Mouse (Mus musculus): Measurements from ENCODE around the gene Slc36a2. TPM values are rescaled to one million over a fixed set of nuclear protein-coding genes. Genes with fewer than 3 reads are reported as not detected.

The Slc36a2 gene
- polyA plus RNA-seq (2012), result not detected in 2 replicates

DNA sequence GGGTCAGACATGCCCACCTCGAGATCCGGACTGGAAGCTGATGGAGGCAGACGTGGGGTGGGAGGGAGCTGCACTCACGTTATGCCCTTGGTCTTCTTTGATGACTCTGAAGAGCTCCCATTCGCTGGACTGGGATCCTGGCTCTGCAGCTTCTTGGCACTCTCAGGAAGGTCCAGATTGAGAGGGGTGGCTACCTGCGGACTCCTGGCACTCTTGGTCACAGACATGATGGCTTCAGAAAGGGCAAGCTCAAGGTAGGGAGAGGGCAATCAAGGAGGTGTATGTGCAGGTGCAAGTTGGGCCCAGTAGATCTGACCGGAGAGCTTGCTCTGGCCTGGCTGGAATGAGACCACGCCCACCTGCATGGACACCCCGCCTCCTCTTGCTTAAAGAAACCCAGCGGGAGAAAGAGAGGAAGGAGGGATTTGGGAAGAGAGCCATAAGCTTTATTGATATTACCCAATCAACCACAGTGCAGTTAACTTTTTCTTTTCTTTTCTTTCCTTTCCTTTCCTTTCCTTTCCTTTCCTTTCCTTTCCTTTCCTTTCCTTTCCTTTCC is at the start of gene Slc36a2:
Gene Slc36a2, minus strand, starts transcription at position 345 of the 559 bp plus-strand sequence.
- no peak for TF ChIP-seq GATA1 (IDR thresholded peaks at IDR 0.05; ENCODE audit: low read length)

GRCm38 (mm10) chr11:55234288-55234687 is 49.4 kb upstream of the Slc36a2 start:
- no peak for TF ChIP-seq GATA1 (IDR thresholded peaks at IDR 0.05; ENCODE audit: low read length)

DNA sequence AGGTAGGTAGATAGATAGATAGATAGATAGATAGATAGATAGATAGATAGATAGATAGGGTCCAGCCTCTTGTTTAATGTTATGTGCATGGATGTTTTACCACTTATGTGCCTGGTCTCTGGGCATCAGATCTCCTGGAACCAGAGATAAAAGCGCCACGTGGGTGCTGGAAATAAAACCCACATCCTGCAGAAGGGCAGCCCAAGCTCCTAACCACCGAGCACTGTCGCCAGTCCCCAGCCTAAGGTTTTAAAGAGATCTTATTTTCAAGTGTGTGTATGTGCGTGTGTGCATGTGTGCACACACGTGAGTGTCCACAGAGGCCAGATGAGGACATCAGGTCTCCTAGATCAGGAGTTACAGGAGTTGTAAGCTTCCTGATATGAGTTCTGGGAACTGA is 46.2 kb upstream of the Slc36a2 start:
- no peak for TF ChIP-seq GATA1 (IDR thresholded peaks at IDR 0.05; ENCODE audit: low read length)

DNA sequence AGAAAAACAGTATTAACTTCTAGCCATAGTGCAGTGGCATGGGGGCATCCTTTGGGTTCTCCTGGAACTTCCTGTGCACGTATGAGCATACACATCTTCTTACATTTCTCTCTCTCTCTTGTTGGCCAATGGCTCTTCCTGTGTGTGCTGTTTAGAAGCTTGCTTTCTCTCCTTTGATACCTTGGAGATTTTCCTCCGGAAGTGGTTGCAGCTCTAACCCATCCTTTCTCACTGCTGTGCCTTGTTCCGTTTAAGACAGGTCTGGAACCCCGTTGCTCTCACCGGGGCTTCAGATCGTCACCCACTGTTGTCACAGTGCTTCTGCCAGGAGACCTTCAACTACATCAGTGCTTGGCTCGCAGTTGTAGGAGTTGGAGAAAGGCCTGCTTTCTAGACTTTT is 36.4 kb upstream of the Slc36a2 start:
- TF ChIP-seq GATA1 (IDR thresholded peaks at IDR 0.05; ENCODE audit: low read length), result no peak

- no peak for TF ChIP-seq GATA1 (IDR thresholded peaks at IDR 0.05; ENCODE audit: low read length)
Observed at GRCm38 (mm10) chr11:55218473-55218872, 33.6 kb upstream of the Slc36a2 start.

DNA sequence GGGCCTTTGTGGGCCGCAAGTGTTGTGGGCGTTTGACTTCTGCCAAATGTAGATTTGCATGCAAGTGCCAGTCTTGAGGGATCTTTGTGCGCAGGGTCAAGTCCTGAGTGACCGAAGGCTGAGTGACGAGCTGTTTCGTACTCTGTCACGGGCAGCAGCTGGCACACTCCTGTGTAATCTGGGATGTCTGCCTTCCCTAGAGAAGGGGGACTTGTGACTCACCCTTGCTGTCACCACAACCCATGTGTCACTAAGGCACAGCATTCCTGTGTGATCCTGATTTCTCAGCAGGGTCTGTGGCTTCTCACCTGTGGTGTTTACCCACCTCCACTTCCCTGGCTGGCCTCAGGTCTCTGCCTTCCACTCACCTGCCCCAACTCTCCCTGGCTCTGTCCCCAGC is 33.0 kb upstream of the Slc36a2 start:
- TF ChIP-seq GATA1 (IDR thresholded peaks at IDR 0.05; ENCODE audit: low read length), result no peak

- no peak for TF ChIP-seq GATA1 (IDR thresholded peaks at IDR 0.05; ENCODE audit: low read length)
Observed at GRCm38 (mm10) chr11:55217418-55217817, 32.5 kb upstream of the Slc36a2 start.

DNA sequence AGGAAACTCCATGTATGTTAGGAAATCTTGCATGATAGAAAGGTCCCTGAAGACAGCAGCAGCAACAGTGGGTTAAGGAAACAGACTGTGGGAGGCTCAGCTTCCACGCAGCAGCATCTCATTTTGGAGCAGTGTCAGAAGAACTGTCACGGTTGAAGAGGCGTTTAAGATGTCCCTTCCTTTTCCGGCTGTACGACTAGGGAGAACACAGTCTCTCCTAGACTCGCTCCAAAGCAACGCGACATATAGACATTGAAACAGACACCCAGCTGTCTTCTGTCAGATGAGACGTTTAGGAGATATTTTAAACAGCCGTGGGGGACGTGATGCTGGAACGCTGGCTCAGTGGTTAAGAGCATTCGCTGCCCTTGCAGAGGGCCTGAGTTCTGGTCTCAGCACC is 32.0 kb upstream of the Slc36a2 start:
- no peak for TF ChIP-seq GATA1 (IDR thresholded peaks at IDR 0.05; ENCODE audit: low read length)

DNA sequence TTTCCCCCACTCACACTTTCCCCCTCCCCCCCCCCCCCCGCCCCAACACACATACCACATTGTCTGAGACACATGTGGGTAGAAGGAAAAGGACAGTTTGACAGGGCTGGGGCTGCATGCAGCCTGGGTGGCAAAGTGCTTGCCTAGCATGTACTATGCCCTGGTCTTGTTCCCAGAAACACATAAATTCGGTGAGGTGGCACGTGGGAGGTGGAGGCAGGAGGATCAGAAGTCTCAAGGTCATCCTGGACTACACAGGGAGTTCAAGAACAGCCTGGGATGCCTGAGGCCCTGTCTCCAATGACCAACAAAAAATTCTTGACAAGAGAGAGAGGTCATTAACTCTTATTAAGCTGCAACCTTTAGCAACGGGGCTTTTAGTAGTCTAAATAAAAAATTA is 31.2 kb upstream of the Slc36a2 start:
- no peak for TF ChIP-seq GATA1 (IDR thresholded peaks at IDR 0.05; ENCODE audit: low read length)

DNA sequence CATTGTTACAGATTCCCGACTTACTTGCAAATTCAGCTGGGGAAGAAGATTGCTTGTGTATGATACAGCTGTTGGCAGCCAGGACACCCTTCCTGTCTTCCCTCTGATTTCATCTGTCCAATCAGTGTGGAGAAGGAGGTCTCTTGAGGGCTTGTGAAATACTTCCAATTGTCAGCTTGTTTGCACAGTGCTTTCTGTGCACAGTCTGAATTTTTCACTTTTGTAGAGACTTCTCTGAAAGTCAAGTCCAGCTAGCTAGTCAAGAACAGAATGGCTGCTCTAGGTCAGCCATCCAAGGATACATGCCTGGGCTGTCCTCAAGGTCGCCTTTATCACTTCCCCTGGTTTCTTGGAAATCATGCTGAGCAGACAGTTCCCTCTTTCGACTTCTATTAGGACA is 30.1 kb upstream of the Slc36a2 start:
- no peak for TF ChIP-seq GATA1 (IDR thresholded peaks at IDR 0.05; ENCODE audit: low read length)

GRCm38 (mm10) chr11:55214161-55214560 is 29.3 kb upstream of the Slc36a2 start:
- TF ChIP-seq GATA1 (IDR thresholded peaks at IDR 0.05; ENCODE audit: low read length), result no peak

GRCm38 (mm10) chr11:55213518-55213917 is 28.6 kb upstream of the Slc36a2 start:
- TF ChIP-seq GATA1 (IDR thresholded peaks at IDR 0.05; ENCODE audit: low read length), result no peak

DNA sequence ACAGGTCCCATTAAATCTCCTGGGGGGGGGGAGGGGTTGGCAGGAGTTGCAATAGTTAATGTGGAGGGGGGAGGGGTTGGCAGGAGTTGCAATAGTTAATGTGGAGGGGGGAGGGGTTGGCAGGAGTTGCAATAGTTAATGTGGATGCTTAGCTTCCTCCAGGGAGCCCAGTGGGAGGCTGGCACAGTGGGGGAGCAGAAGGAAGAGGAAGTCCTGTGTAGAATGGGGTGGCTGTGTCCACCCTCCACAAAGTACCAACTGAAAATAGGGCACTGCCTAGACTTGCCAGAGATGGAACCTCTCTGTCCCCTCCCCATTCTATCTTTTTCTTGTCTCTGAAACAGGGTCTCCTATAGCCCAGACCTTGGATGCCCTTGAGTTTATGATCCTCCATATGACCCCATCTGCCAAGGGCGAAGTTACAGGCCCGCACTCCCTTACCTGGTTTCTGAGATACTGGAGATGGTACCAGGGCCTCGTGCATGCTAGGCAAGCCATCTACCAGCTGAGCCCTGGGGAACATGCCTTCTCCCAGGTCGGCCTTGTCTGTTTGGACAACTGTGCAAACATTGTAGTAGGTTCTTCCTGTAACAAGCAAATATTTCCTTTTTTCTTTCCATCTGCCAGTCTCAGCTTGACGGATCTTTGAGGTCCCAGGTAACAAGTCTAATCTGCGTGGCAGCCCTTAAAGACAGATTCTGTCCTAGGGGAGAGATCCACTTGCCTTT is 24.9 kb upstream of the Slc36a2 start:
- no peak for TF ChIP-seq GATA1 (IDR thresholded peaks at IDR 0.05; ENCODE audit: low read length)

DNA sequence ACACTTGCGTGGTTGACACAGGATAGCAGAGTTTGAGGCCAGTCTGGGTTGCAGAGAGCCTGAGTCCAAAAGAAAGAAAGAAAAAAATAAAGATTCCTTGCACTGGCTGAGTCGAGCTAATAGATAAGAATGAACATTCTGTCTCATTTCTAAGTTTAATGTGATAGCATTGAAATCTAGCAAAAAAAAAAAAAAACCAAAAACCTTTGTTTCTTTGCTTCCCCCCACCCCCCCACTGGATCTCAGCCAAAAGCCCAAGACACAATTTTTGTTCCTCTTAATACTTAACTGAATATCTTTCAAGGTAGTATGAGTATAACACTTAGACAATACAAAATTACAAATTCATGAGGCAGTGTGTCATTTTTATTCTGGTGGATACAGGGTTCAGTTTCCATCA is 24.2 kb upstream of the Slc36a2 start:
- TF ChIP-seq GATA1 (IDR thresholded peaks at IDR 0.05; ENCODE audit: low read length), result no peak

DNA sequence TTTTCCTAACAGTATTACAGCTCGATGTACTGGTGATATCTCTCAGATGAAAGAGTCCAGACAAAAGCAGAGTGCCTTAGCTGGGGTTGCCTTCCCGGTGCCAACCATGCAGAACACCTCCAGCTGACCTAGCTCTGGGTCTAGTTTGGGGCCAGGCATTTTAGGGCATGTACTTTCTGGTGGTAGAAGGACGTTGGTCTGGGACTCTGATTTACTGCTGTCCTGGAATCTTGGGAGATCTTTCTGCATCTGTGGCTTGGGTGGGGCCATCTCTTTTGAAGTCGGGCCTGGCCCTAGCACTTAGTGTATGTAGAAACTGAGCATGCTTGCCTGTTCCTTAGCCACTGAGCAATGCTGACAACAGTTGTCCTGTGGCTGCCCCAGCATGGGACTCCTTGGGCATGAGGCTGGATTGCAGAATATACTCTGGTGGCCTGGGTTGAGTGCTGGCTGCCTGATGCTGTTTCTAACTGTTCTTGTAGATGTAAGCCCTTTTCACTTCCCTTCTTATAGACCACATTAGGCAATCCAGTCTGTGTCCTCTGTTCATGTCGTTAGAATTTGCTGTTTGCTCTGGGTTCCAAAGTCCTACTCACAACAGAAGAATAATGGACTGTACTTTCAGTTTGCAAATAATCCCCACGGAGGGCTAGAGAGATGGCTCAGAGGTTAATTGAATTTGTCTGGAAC is 23.3 kb upstream of the Slc36a2 start:
- TF ChIP-seq GATA1 (IDR thresholded peaks at IDR 0.05; ENCODE audit: low read length), result no peak

DNA sequence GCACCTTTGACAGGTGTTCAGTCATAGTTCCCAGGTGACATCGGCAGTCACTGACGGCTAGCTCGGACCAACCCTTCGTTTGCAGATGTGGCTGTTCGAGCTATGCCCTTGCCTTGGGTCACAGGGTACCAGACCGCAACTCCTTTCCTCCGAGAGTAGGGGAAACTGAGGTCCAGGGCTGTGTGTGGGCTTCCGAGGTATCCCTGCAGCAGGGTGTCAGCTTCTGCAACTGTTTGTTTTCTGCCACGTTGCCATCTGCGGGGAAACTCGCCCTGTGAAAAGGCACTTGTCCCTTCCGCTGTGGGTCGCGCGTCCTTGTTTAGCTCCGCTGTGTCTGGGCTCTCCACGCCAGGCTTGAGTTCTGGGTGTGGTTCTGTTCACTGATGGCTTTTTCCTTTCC is 19.7 kb upstream of the Slc36a2 start:
- no peak for TF ChIP-seq GATA1 (IDR thresholded peaks at IDR 0.05; ENCODE audit: low read length)

GRCm38 (mm10) chr11:55204159-55204596 is 19.3 kb upstream of the Slc36a2 start, which contains the start of gene Slc36a1:
Gene Slc36a1 (plus strand): TSS chr11:55204350.
- TF ChIP-seq GATA1 (IDR thresholded peaks at IDR 0.05; ENCODE audit: low read length), result no peak
